Mouse (Mus musculus): ENCODE data around the gene Rpl41.

GRCm38 (mm10) chr10:128522351-128522750, 26.8 kb downstream of the Rpl41 start:
- TF ChIP-seq CTCF (conservative IDR thresholded peaks at IDR 0.05; ENCODE audit: low read length) (no peak), POU5F1 (IDR thresholded peaks at IDR 0.05; ENCODE audit: borderline replicate concordance, low read length) (no peak), NANOG (IDR thresholded peaks at IDR 0.05; ENCODE audit: borderline replicate concordance, low read length) (no peak)
